Mouse (Mus musculus) embryonic facial prominence, embryonic 11.5 days (tissue): ENCODE measurements around the gene Atg7. TPM values are rescaled to one million over a fixed set of nuclear protein-coding genes. Genes with fewer than 3 reads are reported as not detected.
A peak's percentile ranks its signal among the peaks of the same experiment; 100 is the strongest.

Source experiments
- ATAC-seq: fragments of 200-750 bp; cut with Nextera tagmentation; replicated peaks from 2 replicates; pipeline ENCODE4 v1.8.0; 2017; ENCODE audit warnings: low read depth; ENCODE audit not compliant: insufficient number of reproducible peaks, low FRiP score, low TSS enrichment
- DNase-seq: peaks from one replicate; pipeline ENCODE4 v3.0.0-alpha.2; 2015; ENCODE audit warnings: low spot score
- H3K27ac ChIP-seq: fragments of 300-500 bp; sonication (generic); replicated peaks from 2 replicates; pipeline ENCODE4 v1.5.1; 2014; ENCODE audit warnings: mild to moderate bottlenecking, low read depth, low read length, control low read depth
- H3K27me3 ChIP-seq: fragments of 300-500 bp; sonication (generic); 2 replicates; pipeline ENCODE4 v1.6.1; 2014; ENCODE audit warnings: mild to moderate bottlenecking, low read length, moderate library complexity, mixed read lengths; ENCODE audit not compliant: control insufficient read depth, insufficient read depth
- H3K36me3 ChIP-seq: fragments of 300-500 bp; sonication (generic); replicated peaks from 2 replicates; pipeline ENCODE4 v1.6.1; 2014; ENCODE audit warnings: low read depth, mild to moderate bottlenecking, low read length, moderate library complexity, mixed read lengths; ENCODE audit not compliant: control insufficient read depth, insufficient read depth
- H3K4me1 ChIP-seq: fragments of 300-500 bp; sonication (generic); 2 replicates; pipeline ENCODE4 v1.6.1; 2014; ENCODE audit warnings: low read length, mixed read lengths; ENCODE audit not compliant: control insufficient read depth, insufficient read depth
- H3K4me2 ChIP-seq: fragments of 300-500 bp; sonication (generic); 2 replicates; pipeline ENCODE4 v1.6.1; 2014; ENCODE audit warnings: low read depth, mild to moderate bottlenecking, control low read depth, low read length, moderate library complexity
- H3K4me3 ChIP-seq: fragments of 300-500 bp; sonication (generic); 2 replicates; pipeline ENCODE4 v1.5.1; 2014; ENCODE audit warnings: low read depth, low read length, control low read depth
- H3K9ac ChIP-seq: fragments of 300-500 bp; sonication (generic); replicated peaks from 2 replicates; pipeline ENCODE4 v1.6.1; 2014; ENCODE audit warnings: mild to moderate bottlenecking, control low read depth, low read length
- H3K9me3 ChIP-seq: fragments of 300-500 bp; sonication (generic); replicated peaks from 2 replicates; pipeline ENCODE4 v1.6.1; 2016; ENCODE audit warnings: mild to moderate bottlenecking, low read length, inconsistent platforms, mixed read lengths; ENCODE audit not compliant: control insufficient read depth
- WGBS: fragments of 180-500 bp; shearing (Covaris S2); extraction: QIAGEN DNeasy Blood & Tissue Kit; methylation state at CpG from one replicate; pipeline ENCODE4 v1.1.7; 2014; 5-methylcytosine and 5-hydroxymethylcytosine counted together
- polyA plus RNA-seq: library from polyadenylated mRNA; unstranded; fragments of >200 nt; fragmentation: Nextera tagmentation; extraction: Ambion mirVana; gene quantifications from 2 replicates; pipeline ENCODE4 v1.2.1, GENCODE M21; 2014

The Atg7 gene
- polyA plus RNA-seq, 1 experiment from 2014 or later: 14.6 TPM

GRCm38 (mm10) chr6:114901921-114902320, 259.0 kb downstream of the Atg7 start:
- Histone ChIP-seq H3K4me3 (no peak overlapping the region), H3K9me3 (no peaks in the 10 kb centered on the region), H3K27me3 (no peaks in the 10 kb centered on the region), H3K27ac (peak overlapping the region; percentile 70), H3K4me2 (0 out of 2 replicates have a peak overlapping the region, but pooled peaks have one; percentile 7), H3K9ac (no peak overlapping the region; the same call in none of the 2 replicates), H3K4me1 (peaks cover 12% of the 10 kb centered on the region), H3K36me3 (no peaks in the 10 kb centered on the region; the same call in 1 of the 2 replicates)
- ATAC-seq (no peak), DNase-seq (no peak)
- 26% methylated on average over 4 of the region's 4 CpGs for WGBS

DNA sequence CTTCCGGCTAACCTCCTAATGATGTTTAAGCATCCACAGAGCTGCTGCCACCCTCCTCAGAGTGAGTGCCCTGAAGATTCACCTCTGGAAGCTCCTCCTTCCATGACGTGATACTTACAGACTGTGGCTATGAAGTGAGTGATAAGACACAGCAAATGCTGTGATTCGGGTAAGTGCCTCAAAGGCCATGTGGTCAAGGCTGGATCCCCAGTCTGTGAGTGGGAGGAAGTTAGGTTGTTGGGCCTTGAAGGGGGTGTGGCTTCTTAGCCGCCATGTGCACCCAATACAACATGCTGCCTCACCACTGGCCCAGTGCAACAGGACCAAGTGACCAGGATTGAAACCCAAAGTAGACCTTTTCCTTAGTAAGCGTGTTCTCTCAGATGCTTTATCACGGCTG, 261.3 kb downstream of the Atg7 start:
- no peak overlapping the region for H3K9ac ChIP-seq
- no peak overlapping the region for H3K4me3 ChIP-seq
- no peaks in the 10 kb centered on the region for H3K36me3 ChIP-seq
- H3K4me2 ChIP-seq: no peak overlapping the region
- H3K4me1 ChIP-seq: peaks cover 12% of the 10 kb centered on the region
- 75% methylated on average over 6 of the region's 6 CpGs for WGBS
- H3K9me3 ChIP-seq: no peaks in the 10 kb centered on the region
- no peaks in the 10 kb centered on the region for H3K27me3 ChIP-seq
- no peak overlapping the region for H3K27ac ChIP-seq
- no peak for DNase-seq
- no peak for ATAC-seq

DNA sequence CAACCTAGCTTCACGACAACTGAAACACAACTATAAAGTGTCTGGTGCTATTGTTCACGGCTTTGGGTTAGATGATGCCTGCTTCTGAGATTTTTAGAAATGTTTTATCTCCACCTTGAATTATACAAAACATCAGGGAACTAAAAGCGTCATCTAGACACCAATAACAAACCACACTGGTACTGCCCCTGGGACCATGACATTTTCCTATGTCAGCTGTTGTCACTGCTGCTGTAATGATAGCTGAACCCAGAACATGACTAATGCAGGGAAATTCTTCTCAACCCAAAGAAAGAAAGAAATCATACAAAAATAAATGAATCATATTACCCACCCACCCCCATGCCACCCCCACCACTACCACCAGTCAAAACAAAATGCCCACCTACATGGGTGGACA, 261.9 kb downstream of the Atg7 start:
- DNase-seq (no peak), ATAC-seq (no peak)
- Histone ChIP-seq H3K36me3 (no peaks in the 10 kb centered on the region; the same call in 1 of the 2 replicates), H3K9ac (no peak overlapping the region), H3K27ac (no peak overlapping the region), H3K4me2 (no peak overlapping the region), H3K27me3 (no peaks in the 10 kb centered on the region), H3K4me1 (peaks cover 12% of the 10 kb centered on the region), H3K4me3 (no peak overlapping the region), H3K9me3 (no peaks in the 10 kb centered on the region)
- WGBS: 90% methylated on average over 3 of the region's 3 CpGs

- no peaks in the 10 kb centered on the region; the same call in 1 of the 2 replicates for H3K36me3 ChIP-seq
- DNase-seq: no peak
- 82% methylated on average over 8 of the region's 8 CpGs for WGBS
- H3K27ac ChIP-seq: no peak overlapping the region
- no peak for ATAC-seq
- H3K4me3 ChIP-seq: no peak overlapping the region
- no peak overlapping the region for H3K9ac ChIP-seq
- H3K9me3 ChIP-seq: no peaks in the 10 kb centered on the region
- H3K27me3 ChIP-seq: no peaks in the 10 kb centered on the region
- no peak overlapping the region for H3K4me2 ChIP-seq
- peaks cover 12% of the 10 kb centered on the region for H3K4me1 ChIP-seq
Measured at GRCm38 (mm10) chr6:114905253-114906028, 262.5 kb downstream of the Atg7 start.

DNA sequence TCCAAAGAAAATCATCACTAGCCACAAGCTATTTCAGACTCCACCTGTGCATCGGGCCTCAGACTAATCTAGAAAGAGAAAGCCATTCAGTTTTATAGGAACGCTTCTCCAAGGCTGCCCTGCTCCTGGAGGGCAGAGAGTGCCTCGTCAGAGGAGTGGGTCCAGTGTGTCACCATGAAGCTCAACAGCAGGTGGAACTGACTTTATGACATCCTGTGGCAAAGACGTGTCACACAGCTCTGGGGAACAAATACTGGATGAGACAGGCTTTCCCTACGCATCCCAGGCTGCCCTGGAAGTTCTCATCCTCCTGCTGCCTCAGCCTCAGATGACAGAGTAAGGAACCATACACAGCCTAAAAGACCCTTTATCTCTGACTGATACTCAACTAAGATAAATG, 263.3 kb downstream of the Atg7 start:
- H3K36me3 ChIP-seq: no peaks in the 10 kb centered on the region; the same call in 1 of the 2 replicates
- no peak overlapping the region for H3K27ac ChIP-seq
- no peak for ATAC-seq
- WGBS: 88% methylated on average over 5 of the region's 5 CpGs
- H3K9me3 ChIP-seq: no peaks in the 10 kb centered on the region
- no peak overlapping the region for H3K9ac ChIP-seq
- H3K4me1 ChIP-seq: peaks cover 12% of the 10 kb centered on the region
- DNase-seq: no peak
- H3K27me3 ChIP-seq: no peaks in the 10 kb centered on the region
- no peak overlapping the region for H3K4me3 ChIP-seq
- no peak overlapping the region for H3K4me2 ChIP-seq

DNA sequence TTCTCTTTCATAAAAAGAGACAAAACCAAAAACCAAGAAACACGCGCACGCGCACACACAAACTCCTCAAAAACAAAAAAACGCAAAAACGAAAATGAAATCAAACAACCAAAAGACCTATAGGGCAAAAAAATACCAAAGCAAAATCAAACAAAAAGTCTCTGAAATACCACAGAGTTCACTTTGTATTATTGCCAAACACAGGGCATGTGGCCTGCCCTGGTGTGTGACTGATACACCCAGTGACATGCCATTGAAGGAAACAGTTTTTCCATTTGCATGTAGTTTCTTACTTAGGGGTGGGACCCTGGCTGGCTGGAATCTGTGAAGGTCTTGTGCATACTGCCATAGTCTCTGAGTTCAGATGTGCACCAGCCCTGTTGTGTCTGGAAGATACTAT, 264.6 kb downstream of the Atg7 start:
- 96% methylated on average over 6 of the region's 6 CpGs for WGBS
- Histone ChIP-seq H3K27me3 (no peaks in the 10 kb centered on the region), H3K9me3 (no peaks in the 10 kb centered on the region), H3K4me2 (no peak overlapping the region), H3K4me3 (no peak overlapping the region), H3K36me3 (no peaks in the 10 kb centered on the region; the same call in 1 of the 2 replicates), H3K27ac (no peak overlapping the region), H3K9ac (no peak overlapping the region), H3K4me1 (peaks cover 3% of the 10 kb centered on the region; the same call in 1 of the 2 replicates)
- no peak for DNase-seq
- ATAC-seq: no peak

DNA sequence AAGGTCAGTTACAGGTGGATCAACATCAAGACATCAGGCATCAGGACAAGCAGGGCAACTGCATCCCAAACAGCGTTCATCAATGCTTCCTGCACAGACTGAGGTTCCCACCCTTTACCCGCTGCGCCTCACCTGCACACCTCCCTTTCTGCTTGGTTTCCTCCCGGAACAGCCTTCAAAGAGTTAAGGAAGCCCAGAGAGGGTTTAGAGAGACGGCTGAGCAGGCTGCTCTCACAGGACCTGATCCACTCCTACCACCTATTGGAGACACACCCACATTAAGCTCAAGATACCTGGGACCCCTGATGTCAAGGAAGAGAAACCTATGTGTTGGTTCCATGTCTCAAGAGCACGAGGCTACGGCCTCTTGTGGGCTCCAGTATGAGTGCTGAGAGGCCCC, 266.9 kb downstream of the Atg7 start:
- Histone ChIP-seq H3K27me3 (no peaks in the 10 kb centered on the region), H3K4me3 (no peak overlapping the region), H3K9me3 (no peaks in the 10 kb centered on the region), H3K4me2 (no peak overlapping the region), H3K9ac (no peak overlapping the region), H3K4me1 (peaks cover 7% of the 10 kb centered on the region; the same call in 1 of the 2 replicates), H3K36me3 (no peaks in the 10 kb centered on the region; the same call in 1 of the 2 replicates), H3K27ac (no peak overlapping the region)
- DNase-seq (no peak), ATAC-seq (no peak)
- WGBS: 86% methylated on average over 7 of the region's 7 CpGs
